ENCODE assay signal across 9 mouse cellular contexts in genomic region chr9:84343435-84344095, GRCm38 (mm10).
DNase-seq lines count a peak whose midpoint lies in the region; ATAC-seq lines count a peak whose summit lies in the region.
"Had no signal": no experiment of that assay in that cellular context is flagged by ENCODE, and none has a peak within 500 bp of the region (broad histone marks: within the 10 kb centered on the region; RNA-seq: fewer than 3 reads in every experiment).

No protein-coding gene starts in this region.

- no peaks in the 10 kb centered on the region for H3K9me3 ChIP-seq in intestine, embryonic 16.5 days (ENCODE audit: control insufficient read depth, low read length)

- no peak overlapping the region for H3K9ac ChIP-seq in intestine, embryonic 16.5 days (ENCODE audit: low read depth, low read length)

- WGBS in intestine, embryonic 16.5 days, result 18% methylated on average over 7 of the region's 7 CpGs

- H3K36me3 ChIP-seq in intestine, embryonic 16.5 days (ENCODE audit: control insufficient read depth, insufficient read depth, low read length), result no peaks in the 10 kb centered on the region

- intact Hi-C loops in left cerebral cortex, postnatal 10 days (cut with DNase I), result loop anchor here (10.0 kb wide), 2 partner anchors 981 to 1351 kb away; partner anchors contain the start of gene Tent5a

- H3K4me1 ChIP-seq in intestine, embryonic 16.5 days (ENCODE audit: control insufficient read depth, insufficient read depth, low read length), result no peaks in the 10 kb centered on the region

- no peak overlapping the region for H3K4me3 ChIP-seq in intestine, embryonic 16.5 days (ENCODE audit: low read length)
- H3K4me3 ChIP-seq: myocyte had no signal

- no peaks in the 10 kb centered on the region for H3K27me3 ChIP-seq in intestine, embryonic 16.5 days (replicated peaks; ENCODE audit: control insufficient read depth, insufficient read depth, low read length)

- H3K27ac ChIP-seq in intestine, embryonic 16.5 days (ENCODE audit: low read length), result no peak overlapping the region

- peak; percentile 99 for ATAC-seq in granulocyte monocyte progenitor cell, adult 5-6 weeks (replicated peaks; ENCODE audit: poor library complexity, severe bottlenecking)
- peak; percentile 94 for ATAC-seq in intestine, embryonic 16.5 days
- peak; percentile 99 for ATAC-seq in megakaryocyte-erythroid progenitor cell, adult 5-6 weeks (replicated peaks; ENCODE audit: low FRiP score, low TSS enrichment, poor library complexity, severe bottlenecking)

- DNase-seq in ZHBTc4 (ENCODE audit: low read depth, low spot score), result peak; percentile 91
- peak; percentile 72 to 83 for DNase-seq in cerebellum, postnatal 4 days (ENCODE audit: low spot score in 2 of 2)
- peak; percentile 81 to 87 for DNase-seq in left cerebral cortex, postnatal 10 days (ENCODE audit: extremely low spot score in 1 of 2, low spot score in 2 of 2)
- peak; percentile 91 for DNase-seq in right cerebral cortex, postnatal 14 days
- DNase-seq in urinary bladder, postnatal 25 days (ENCODE audit: low spot score), result peak; percentile 61

- no peak overlapping the region for H3K4me2 ChIP-seq in intestine, embryonic 16.5 days (ENCODE audit: low read depth, low read length)
